Mouse (Mus musculus) kidney, postnatal 14 days (tissue): ENCODE measurements at regions not wholly inside any gene's neighbourhood (a gene's known extent, or its start where the extent isn't known, plus 50 kb on each side); places are given as distances from the start of the nearest gene placed in this dataset.
A peak's percentile ranks its signal among the peaks of the same experiment; 100 is the strongest.

Source experiments
- DNase-seq: peaks from one replicate; pipeline ENCODE4 v3.0.0; 2022; ENCODE audit warnings: mixed read lengths

DNA sequence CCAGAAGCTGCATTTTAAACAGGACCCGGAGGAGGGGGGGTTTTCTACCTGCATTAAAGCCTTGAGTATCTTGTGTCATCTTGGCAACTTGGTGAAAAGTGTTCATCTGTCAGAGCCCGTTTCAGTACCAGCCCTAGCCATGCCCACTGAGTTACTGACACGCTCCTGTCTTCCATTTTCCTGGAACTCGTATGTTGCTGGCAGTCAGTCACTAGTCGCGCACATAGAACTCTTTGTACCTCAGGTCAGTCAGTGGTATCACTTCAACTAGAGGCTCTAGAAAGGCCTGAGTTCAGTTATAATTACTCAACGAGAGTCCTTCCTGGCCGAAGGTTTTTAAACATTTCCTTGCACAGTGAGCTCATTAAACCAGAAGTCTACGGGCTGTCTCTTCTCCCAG, 198.9 kb upstream of the Lrig1 start:
- no peak for DNase-seq

GRCm38 (mm10) chr6:94890165-94890564, 190.2 kb upstream of the Lrig1 start:
- no peak for DNase-seq

- DNase-seq = no peak
Measured at GRCm38 (mm10) chr6:94889271-94889670, 189.3 kb upstream of the Lrig1 start.

DNA sequence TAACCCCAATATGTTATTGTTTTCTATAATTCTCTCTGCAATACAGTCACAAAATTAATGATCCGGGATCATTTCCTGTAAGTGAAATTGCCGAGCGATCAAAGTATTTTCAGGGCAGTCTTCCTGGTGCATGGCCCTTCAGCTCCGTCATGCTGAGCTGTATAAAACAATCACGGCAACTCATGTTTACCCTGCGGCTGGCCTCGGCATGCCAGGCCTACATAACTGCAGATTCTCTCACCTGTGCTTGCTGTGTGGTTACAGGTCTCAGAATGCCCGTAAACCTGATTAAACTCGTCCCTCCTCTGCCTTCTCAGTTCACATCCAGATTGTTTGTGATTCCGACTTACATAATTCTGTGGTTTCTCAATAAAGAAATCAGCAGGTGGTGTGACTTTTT, 181.2 kb upstream of the Lrig1 start:
- DNase-seq = peak; percentile 5

GRCm38 (mm10) chr6:94875841-94876240, 175.9 kb upstream of the Lrig1 start:
- no peak for DNase-seq

DNA sequence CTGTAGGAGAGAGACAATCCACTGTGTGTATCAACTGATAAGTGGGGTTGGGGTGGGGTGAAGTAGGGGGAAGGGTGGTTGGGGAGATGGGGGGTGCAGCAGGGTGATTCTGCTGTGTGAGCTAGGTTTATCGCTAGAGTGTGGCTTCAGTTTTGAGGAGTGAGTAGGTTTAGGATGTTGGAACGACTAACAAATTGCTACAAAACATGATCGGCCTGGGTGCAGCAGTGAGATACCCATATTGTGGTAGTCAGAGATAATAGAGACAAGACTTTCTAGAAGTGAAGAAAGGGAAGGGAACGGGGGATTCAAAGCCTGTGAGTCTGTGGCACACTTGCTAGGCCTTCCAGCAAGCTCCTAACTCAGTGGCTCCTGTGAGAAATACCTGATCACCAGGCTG, 175.1 kb upstream of the Lrig1 start:
- no peak for DNase-seq

DNA sequence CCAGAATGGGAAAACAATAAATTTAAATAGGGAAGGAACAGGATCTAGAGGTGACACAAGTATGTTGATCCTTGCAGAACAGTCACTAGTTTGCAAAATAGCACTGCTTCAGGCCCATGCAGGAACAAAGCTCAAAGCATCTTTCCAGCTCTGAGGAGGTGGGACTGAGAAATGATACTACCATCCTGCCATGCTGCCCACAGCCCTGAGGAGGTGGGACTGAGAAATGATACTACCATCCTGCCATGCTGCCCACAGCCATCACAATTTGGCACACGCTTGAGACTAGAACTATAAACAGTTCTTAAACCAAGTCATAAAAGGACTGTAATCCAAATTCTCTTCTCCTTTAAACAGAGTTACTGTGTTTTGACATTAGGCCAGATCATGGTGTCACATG, 174.5 kb upstream of the Lrig1 start:
- no peak for DNase-seq

GRCm38 (mm10) chr6:94867952-94868351, 168.0 kb upstream of the Lrig1 start:
- DNase-seq = no peak

DNA sequence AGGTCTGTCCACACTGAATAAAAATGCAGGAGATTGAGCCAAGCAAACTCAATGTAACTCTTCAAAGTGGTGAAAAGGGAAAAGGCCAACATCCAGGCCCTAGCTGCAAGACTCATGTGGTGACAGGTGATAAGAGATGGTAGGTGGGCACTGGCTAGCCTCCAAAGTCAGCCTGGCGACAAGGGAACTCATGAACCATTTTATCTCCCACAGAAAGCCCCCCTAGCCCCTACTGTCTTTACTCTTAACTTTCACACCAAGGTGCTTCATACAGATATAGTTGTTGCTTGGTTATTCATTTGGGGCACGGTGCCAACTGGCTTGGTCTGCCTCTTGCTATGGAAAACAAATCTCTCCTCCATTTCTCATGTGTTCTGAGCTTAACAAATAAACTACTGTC, 165.5 kb upstream of the Lrig1 start:
- no peak for DNase-seq

DNA sequence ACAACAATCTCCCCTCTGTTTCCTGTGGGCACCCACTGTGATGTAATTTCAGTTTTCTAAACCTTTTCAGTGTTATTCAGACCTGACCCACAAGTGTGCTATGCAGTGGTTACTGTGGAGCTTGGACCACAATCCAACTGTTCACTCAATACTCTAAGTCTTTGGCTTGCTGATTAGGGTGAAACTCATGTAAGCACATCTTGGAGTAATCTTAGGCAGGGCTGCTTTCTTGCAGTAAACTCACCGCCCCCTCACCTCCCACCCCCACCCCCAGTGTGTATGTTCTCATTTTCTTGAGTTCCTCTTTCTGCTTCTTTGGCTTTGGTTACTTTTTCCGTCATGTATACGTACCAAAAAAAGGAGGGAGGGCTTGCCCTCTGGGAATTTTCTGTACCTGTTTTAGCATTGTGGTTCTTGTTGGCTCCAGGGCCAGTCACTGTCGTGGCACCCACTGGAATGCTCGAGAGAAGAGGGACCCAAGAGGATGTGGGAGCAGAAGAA, 158.2 kb upstream of the Lrig1 start:
- no peak for DNase-seq

DNA sequence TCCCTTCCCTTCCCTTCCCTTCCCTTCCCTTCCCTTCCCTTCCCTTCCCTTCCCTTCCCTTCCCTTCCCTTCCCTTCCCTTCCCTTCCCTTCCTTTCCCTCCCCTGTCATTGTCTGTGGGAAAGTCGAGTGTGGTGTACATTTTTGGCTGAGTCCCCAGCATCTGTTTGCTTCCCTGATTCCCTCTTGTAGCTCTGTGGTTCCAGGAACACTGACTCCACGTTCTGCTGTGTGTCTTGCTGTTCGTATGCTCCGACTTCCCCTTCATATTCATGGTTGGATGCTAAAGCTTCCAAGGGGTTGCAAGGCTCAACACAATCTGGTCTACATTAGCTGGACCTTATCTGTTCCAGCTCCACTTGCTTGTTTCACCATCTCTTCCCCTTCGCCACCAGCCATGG, 150.2 kb upstream of the Lrig1 start:
- no peak for DNase-seq

- no peak for DNase-seq
Measured at GRCm38 (mm10) chr6:94849533-94849932, 149.6 kb upstream of the Lrig1 start.

DNA sequence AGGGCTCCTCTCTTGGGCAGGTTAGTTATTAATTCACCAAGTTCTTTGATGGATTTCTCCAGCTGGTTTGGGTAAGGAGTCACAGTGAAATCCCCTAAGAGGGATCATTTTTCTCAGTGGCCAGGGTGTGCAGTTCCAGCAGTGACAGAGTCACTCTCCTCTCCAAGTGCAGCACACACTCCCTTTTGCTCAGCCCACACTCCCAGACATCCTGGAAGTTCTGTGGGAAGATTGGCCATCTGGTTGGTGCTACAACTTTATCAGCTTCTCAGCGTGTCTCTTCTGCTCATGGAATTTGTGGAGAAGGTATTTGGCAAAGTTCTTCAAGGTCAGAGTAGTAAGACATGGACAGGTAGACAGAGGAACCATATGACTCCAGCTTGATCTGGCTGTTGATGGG, 148.5 kb upstream of the Lrig1 start:
- no peak for DNase-seq

GRCm38 (mm10) chr6:94845821-94846220, 145.9 kb upstream of the Lrig1 start:
- DNase-seq = no peak

GRCm38 (mm10) chr6:94842856-94843255, 142.9 kb upstream of the Lrig1 start:
- DNase-seq = no peak

- no peak for DNase-seq
Measured at GRCm38 (mm10) chr6:94841881-94842280, 141.9 kb upstream of the Lrig1 start.

DNA sequence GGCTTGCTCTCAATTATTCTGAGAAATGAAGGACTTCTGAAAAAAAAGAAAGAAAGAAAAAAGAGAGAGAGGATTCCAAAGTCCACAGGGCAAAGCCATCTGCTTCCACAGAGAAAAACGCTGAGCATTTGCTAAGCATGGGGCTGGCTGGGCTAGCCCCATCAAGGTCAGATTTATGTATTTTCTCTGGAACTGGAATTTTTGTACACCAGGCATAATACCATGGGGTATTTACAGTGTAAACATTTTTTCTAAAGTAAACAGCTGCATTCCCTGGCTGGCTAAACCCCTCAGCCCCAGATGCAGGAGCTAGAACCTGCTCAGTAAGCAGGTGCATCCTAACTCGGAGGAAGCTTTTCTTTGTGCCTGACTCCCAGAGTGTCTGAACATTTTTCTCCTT, 135.8 kb upstream of the Lrig1 start:
- peak; percentile 10 for DNase-seq

GRCm38 (mm10) chr6:94834551-94834950, 134.6 kb upstream of the Lrig1 start:
- DNase-seq = no peak

DNA sequence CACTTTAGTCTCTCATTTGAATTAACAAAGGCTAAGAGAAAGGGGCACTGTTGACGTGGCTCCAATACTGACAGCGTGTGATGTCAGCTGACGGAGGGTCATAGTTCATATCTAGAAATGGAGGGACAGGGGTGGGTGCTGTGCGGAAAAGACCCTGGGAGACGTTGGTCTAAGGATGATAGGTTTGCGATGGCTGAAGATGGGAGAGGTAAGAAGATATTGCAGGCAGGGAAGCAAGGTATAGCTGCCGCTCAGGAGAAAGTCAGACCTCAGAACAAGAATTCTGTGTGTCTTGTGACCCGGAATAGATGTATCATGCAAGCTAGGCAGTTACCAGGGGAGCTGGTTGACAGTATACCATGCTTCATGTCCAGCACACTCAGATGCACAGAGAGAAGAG, 130.8 kb upstream of the Lrig1 start:
- no peak for DNase-seq

DNA sequence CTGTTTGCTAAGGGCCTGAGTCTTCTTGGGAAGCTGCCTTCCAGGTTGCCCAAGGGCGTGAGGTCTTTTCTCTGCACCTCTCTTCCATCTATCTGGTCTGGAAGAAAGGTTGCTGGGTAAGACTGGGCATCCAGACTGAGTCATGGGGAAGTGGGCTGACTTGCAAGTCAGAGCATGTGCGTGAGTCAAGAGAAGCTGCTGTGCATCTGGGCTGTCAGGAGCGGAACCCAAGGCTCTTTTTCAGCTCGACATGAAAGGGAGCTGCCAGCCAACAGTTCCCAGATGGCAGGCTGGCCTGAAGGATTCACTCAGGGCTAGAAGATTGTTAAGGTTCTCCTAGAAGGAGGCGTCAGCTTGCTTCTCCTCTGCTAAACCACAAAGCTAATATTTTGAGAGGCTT, 129.3 kb upstream of the Lrig1 start:
- DNase-seq = no peak

DNA sequence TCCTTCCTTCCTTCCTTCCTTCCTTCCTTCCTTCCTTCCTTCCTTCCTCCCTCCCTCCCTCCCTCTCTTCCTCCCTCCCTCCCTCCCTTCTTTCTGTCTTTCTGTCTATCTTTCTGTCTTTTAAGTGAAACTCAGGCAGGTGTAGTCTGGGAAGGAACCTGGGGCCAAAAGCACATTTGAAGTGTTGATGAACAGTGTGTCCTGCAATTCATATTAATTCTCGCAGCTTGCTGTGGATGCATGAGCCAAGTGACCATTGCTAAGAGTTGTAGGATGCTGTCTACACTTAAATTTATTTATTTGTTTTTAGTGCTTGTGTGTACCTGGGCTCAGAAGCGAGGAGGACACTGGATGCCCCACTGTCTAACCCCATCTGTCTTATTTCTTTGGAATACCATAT, 126.7 kb upstream of the Lrig1 start:
- DNase-seq = no peak

- no peak for DNase-seq
Measured at GRCm38 (mm10) chr6:94818220-94818619, 118.3 kb upstream of the Lrig1 start.

DNA sequence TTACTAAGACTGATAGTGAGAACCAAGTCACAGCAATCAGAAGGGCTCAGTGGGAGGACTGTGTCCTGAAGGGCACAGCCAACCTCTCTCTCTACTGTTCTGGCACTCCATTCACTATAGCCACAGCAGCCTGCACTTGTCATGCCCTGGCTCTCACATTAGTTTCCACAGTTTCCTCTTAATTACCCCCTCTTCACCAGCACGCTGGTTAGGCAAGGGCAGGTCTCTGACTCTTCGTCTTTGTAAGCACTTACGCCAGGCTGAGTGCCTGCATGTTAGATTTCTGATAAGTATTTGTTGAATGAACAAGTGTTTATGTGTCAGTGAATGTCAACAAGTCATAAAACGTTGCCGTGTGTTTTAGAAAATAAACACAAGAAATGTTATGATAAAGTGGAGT, 116.2 kb upstream of the Lrig1 start:
- DNase-seq = no peak

- no peak for DNase-seq
Measured at GRCm38 (mm10) chr6:94814711-94815110, 114.8 kb upstream of the Lrig1 start.

- DNase-seq = no peak
Measured at GRCm38 (mm10) chr6:94813481-94814148, 113.7 kb upstream of the Lrig1 start.
